Mouse (Mus musculus) MEL (cell line): ENCODE results near the gene Miga2.

Source experiments
- MAZ ChIP-seq: IDR thresholded peaks from 2 replicates; pipeline ENCODE4 v1.6.1; 2012; ENCODE audit warnings: low read depth, mild to moderate bottlenecking, inconsistent platforms, low read length, improper control_type of control experiment
- SMC3 ChIP-seq: IDR thresholded peaks from 2 replicates; pipeline ENCODE4 v1.6.1; 2011; ENCODE audit warnings: low read depth, low read length, improper control_type of control experiment

GRCm38 (mm10) chr2:30389000-30389399 is 25.0 kb downstream of the Miga2 start:
- TF ChIP-seq SMC3 (no peak), MAZ (no peak)
